Mouse (Mus musculus) layer of hippocampus, postnatal 10 days (tissue): ENCODE data around the gene Mov10. TPM values are rescaled to one million over a fixed set of nuclear protein-coding genes. Genes with fewer than 3 reads are reported as not detected.

ENCODE experiments used
- DNase-seq, 2 experiments: peaks; one replicate each; pipeline ENCODE4 v3.0.0; 2021; ENCODE audit warnings: low spot score in 2 of 2
- total RNA-seq, 2 experiments: library from RNA; stranded (reverse); gene quantifications; 2 replicates each; pipeline ENCODE4 v1.2.3; 2021

Gene Mov10
- total RNA-seq, 2 experiments from 2014 or later: 9.1 to 11.4 TPM

DNA sequence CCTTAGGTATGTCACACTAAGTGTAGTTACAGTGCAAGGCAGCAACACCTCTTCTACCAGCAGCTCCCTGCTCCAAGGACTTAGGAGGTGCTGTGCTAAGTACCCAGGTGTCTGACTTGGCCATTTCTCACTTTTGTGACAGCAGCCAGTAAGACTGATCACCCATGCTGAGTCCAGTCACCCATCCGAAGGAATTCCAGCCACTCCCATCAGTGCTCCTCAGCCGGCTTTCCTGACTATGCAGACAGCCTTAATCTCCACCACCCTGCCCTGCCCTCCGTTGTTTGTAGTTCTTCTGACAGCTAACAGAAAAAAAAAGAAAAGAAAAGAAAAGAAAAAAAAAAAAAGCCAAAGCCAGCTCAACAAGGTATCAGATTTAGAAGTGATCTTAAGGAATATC is 6.6 kb downstream of the Mov10 start:
- no peak for DNase-seq

DNA sequence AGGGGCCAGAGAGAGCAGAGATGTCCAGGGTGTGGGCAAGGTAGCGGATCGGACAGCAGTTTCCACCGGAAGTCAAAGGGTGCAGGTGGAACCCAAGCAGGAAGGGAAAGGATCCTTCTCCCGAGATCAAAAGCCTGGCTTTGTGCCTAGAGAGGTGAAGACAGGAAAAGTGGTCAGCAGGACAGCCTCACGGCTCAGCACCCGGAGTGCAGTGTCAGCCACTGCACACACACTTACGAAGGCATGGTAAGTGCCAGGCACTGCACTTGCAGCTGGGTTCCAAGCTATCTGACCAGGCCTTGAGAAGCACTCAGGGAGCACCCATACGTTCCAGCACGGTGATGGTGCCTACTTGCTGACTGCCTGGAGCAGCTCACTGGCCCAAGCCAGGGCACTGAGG is 12.8 kb downstream of the Mov10 start:
- DNase-seq: no peak

DNA sequence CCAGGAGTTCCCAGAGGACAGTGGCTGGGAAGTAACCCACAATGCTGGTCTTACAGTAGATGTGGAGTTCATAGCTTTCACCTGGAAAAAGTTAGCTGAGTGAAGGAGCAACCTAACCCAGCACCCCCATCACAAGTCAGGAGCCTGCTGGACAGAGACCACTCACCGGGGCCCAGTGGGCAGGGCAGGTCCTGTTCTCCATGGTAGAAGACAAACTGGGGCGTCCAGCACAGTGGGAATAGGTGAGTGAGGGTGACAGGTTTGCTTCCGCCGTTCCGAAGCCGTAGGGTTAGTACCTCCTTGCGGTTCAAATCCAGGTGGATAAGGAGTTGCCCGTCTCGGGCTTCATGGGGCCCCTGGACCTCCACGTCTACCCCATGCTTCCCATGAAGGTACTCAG is 14.1 kb downstream of the Mov10 start:
- no peak for DNase-seq

DNA sequence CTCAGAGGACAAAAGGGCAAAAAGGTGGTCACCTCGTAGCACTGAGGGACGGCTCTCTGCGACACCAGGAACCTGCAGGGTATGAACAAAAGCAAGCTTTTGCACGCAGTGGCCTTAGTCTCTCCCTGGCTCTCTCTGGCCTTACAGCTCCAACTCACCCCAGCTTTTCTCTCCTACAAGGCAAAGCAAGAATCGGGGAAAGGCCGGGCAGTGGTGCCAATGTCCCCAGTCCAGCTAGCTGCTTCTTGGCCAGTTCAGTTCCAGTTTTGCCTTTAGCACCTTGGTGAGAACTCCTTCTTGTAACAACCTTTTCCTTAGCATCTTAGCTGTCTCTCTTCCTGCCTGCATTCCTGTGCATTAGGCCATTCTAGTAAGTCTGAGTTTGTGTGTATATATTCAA is 16.9 kb downstream of the Mov10 start:
- no peak for DNase-seq

DNA sequence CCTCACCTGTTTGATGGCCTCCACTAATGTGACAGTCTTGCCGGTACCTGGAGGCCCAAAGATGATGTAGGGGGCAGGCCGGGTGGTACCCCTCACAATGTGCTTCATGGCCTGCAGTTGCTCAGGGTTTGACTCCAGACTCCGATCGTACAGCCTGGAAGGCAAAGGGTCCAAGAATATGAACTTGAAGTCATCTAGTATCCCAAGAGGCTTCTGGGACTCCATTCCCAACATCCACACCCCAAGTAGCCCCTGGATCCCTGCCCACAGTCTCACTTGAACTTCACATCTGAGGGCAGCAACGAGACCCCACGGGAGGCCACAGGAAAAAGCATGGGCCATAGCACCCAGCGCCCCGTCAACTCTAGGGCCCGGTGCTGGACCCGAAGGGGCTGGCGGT is 17.7 kb downstream of the Mov10 start:
- no peak for DNase-seq

DNA sequence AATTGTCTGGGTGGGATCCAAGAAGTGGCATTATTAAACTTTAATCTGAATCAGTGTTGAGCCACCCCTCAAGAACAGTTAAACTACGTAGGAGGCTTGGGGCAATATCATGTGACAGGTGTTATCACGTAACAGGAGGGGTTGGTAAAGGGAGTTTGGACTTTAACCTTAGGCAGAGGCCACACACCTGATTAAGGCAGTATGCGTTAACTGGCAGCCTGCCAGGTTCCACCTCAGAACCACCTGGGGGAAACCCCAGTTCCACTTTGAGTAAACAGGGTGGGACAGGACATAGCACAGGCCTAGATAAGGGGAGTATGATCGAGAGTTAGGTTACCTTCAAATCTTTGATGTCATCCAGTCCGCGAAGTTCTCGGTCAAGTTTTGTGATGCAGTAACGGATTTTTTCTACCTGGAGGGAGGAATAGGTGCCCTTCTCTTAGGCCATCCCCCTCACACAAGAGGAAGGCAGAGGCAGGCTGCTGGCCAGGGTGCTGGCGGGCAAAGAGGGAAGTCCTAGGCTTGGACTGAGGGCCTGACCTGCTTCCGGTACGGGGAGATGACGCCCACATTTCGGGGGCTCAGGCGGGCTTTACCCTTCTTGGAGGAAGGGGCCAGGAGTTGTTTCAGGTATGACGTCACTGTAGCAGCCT is 21.8 kb downstream of the Mov10 start:
- DNase-seq: no peak

DNA sequence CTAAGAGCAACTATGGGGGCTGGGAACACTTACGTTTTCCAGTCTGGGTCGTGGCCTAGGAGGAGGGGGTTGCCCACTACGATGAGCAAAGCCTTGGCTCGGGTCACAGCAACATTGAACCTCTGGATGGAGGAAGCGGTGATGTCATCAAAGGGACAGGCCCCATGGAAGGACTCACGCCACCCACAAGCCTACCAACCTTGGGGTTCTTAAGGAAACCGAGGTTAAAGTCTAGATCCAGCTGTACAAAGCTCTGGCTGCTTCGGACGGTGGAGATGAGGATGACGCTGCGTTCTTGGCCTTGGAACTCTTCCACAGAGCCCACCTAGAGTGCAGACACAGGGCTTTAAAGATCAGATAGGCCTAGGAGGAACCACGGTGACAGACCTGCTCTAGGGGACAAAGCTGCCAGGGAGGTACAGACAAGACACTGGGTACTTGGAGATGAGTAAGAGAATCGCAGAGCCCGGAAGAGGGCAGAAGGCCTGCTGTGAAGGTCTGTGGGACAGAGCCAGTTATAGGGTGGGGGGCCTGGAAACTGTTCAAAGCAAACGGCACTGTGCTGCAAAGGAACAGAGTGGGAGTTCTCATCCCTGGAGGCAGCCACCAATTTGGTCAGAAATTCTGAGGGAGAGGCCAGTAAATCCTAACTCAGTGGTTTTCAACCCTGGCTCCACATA is 22.6 kb downstream of the Mov10 start:
- no peak for DNase-seq

DNA sequence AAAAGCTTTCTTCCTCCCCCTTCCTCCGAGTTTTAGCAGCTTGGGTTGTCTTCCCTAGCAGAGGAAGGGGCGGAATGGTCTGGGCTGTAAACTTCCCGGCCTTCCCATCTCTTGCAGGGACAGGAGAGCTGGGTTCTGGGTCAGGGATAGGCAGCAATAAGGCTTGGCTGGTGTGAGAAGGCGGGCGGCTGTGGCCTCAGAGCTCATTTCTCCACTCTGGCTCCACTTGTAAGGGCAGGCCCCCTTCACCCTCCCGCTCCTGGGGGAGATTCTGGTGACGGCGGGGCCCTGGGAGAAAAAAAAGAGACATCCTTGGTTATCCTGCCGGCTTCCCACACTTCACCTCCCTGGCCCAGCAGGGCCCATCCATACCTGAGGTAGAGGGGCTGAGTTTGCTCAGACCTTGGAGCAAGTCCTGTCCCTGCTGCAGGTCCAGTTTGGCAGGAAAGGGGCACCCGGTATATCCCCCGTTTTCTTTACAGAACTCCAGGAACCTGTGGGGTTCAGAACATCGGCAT is 23.4 kb downstream of the Mov10 start:
- DNase-seq: no peak

DNA sequence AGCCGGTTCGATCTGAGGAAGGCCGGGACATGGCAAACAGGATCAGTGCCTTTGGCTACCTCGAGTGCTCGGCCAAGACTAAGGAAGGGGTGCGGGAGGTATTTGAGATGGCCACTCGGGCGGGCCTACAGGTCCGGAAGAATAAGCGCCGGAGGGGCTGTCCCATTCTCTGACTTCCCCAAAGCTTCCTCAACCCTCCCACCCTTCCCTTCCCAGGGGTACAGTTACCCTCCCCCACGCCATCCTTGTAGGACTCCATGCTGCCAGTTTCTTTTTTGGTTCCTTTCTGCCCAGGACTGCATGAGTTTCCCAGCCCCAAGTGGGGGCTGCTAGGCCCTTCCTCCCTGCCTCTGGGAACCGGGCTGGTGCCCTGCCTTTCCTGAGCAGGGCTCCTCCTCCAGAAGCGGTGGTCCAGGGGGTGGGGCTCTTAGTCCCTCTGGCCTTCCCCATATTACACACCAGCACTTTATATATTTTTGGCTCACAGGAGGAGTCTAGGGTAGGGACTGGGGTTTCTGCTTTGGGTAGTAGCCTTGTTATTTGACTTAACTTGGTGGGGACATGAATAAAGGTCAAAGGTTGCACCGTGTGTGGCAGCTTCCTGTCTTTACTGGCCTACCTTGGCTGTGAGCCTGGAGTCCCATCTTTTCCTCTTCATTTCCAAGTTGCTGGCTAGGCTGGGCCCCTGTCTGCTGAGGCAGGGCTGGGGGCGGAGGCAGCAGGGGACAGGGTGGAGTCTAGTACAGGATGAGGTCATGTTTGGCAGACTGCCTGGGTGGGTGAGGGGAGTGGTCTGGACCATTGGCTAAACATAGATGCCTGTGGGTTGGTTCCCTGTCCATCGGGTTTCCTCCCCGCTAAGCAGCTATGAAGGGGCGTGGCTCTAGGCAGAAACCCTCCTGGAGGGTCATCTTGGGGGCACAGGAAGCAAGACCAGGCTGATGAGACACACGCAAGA is 24.2 kb downstream of the Mov10 start:
- DNase-seq: peak; percentile 88 to 90

DNA sequence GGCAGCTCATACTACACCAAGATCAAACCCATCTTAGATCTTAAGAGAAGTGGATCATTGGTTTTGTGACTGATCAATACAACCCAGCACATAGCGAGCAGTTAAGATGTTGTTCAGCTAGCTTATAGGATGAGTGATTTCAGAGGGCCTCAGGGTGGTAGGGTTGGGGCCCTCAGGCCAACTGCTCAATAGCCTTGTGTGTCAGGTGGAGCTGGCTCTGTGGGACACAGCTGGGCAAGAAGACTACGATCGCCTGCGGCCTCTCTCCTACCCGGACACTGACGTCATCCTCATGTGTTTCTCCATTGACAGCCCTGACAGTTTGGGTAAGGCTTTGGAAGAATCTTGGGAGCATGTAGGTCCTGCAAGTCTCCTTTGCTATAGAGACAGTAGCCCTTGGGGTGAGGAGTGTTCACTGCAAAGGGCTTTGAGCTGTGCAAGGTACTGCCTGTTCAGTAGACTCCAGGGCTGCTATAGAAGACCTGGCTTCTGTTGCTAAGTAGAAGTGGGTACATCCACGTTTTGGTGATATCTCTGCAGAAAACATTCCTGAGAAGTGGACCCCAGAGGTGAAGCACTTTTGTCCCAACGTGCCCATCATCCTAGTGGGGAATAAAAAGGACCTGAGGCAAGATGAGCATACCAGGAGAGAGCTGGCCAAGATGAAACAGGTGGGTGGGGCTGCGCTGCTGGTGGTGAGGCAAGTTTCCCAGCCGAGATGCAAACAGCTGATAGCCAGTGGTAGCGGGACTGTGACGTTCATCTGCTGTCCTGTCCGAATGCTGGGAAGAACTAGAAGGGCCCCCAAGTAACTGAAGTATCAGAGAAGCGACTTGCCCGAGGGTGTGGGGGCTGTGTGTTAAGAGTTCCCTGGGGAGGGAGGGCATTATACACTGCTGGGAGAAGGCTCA is 25.7 kb downstream of the Mov10 start:
- no peak for DNase-seq

DNA sequence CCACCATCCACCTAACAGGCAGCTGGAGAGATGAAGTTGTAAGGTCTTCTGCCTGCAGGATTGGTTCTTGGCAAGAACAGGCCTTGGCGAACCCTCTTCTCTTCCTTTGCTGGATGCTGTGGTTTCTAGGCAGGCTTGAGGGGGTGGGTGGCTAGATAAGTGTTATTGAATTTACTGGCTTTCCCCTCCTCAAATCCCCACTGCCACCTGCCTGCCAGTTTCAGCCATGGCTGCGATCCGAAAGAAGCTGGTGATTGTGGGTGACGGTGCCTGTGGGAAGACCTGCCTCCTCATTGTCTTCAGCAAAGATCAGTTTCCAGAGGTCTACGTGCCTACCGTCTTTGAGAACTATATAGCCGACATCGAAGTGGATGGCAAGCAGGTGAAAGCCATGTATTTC is 26.7 kb downstream of the Mov10 start:
- DNase-seq: peak in 1 of 2 experiments; percentile 30

DNA sequence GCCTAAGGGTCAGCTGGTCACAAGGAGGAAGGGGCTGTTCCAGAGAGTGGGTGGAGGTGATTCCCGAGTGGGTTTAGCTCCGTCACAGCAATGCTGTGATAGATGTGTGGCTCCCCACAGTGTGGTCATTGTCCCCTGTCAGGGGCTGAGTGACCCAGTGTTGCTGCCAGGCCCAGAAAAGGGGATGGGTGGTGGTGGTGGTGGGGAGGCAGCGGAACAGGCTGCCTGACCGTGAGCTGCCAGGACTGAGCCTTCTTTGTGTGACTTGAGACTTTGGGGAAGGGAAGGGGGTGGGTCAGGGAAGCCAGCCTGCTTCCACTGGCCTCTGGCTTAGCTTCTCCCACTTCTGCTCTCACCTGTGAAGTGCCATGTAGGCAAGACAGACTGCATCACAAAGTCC is 27.3 kb downstream of the Mov10 start:
- peak in 1 of 2 experiments; percentile 40 for DNase-seq

DNA sequence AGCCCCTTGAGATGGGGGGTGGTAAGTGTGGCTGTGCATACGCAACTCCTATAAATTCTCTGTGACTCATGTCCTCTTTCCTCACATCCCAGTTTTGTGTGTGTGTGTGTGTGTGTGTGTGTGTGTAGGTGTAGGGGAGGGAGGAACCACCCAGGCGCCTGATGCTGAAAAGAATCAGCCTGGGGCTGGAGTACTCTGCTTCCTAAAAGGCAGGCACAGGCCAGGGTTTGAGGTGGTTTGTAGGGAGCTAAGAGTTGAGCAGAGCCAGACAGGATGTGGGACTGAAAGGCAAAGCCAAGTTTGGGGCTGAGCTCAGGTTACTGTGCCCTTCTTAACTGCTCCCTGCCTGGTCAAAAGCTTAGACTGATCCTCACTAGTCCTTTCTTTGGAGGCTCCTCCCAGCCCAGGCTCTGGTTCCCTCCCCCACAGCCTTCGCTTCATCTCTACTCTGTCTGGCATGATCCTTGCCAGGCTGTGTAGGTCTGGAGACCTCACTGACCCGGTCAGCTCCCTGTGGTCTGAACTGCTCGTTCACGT is 27.9 kb downstream of the Mov10 start:
- peak in 1 of 2 experiments; percentile 39 for DNase-seq

DNA sequence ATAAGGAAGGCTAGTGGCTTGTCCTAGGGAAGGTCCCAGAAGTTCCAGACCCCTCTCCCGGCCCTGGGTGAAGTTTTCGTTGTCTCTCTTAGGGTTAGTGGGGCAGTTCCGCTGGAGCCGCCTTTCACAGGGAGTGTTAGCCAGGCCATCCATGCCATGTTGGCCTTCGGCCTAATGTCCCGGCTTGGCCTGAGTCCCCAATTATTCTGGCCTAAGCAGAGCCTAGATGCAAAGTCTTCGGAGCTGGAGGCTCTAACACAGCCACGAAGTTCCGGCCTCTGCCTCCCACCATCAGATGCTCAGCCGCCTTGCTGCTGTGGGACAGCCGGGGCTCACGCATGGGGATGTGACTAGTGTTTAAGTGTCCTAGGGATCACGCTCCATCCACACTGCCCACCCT is 28.5 kb downstream of the Mov10 start:
- DNase-seq: peak; percentile 23 to 45

DNA sequence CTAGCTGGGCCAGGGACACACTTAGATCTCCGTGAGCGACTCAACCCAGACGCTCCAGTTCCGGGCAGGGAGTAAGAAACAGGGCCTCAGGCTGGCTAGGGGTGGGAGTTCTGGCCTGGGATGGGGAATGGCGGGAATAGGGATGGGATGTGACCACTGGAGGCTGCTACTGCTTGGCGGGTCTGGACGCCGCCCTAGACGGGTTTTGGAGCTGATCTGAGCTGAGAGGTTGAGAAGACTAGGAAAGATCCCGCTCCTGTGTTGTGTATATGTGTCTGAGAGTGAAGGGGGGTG is 29.1 kb downstream of the Mov10 start:
- DNase-seq: peak in 1 of 2 experiments; percentile 19

DNA sequence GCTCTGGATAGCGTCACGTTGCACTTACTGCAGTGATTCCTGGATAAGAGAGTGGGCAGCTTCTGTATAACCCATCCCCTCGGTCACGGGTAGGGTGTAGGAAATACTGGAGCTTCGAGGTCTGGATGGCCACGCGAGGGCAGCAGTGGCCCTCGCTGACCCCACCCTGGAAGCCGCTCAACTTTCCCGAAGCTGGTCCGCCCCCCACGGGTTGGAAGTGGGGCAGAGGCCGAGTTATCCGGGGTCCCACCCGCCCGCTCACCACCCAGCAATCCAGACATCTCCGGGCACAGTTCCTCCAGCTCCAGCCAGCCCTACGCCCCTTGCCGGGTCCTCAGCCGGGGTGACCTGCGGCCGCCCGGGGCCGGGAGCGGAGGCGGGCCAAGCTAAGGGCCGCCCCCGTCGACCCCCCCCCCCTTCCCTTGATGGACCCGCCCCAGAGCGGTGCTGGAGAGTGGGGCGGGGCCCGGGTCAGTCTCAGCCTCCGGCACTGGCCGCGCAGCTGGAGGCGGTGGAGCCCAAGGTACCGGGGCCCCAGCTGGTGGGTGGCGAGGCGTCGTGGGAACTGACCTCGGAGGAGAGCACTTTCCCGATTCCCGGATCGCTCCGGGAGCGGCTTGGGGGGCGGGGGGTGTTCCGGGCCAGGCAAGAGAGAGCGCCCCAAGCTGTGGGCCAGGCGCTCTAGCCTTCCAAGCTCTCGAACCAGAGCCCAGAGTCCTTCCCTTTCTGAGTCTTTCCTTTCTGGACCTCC is 29.6 kb downstream of the Mov10 start:
- DNase-seq: peak; percentile 74 to 82

DNA sequence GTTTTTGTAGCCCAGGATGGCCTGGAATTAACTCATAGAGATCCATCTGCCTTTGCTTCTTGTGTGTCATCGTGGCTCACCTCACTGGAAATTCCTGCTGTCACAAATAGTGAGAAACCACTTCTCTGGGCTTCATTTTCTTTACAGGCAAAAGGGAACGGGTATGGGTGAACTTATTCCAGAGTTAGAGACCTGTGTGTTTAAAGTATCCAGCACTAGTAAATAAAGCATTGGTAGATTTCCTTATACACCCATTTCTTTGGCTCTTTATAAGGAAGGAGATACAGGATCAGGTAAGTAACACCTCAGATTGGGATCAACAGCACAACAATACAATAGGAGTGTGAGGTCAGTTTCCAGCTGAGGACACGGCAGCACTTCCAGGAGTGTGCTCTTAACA is 30.3 kb downstream of the Mov10 start, which contains the start of gene Rhoc:
Gene Rhoc (plus strand): TSS at position 301 of the 400 bp plus-strand sequence.
- DNase-seq: no peak

DNA sequence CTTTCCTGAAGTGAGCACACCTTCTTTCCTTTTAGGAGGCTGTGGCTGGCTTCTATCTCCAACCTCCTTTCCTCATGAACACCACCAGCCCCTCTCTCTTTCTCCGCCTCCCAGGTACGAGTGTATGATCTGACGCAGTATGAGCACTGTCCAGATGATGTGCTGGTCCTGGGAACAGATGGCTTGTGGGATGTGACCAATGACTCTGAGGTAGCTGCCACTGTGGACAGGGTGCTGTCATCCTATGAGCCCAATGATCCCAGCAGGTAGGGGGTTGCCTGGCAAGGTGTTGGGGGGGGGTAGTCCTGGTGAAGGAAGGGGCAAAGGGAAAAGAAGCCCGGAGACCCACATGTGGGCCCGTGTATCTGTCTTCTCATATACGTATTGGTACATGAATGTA is 33.1 kb downstream of the Mov10 start:
- no peak for DNase-seq

DNA sequence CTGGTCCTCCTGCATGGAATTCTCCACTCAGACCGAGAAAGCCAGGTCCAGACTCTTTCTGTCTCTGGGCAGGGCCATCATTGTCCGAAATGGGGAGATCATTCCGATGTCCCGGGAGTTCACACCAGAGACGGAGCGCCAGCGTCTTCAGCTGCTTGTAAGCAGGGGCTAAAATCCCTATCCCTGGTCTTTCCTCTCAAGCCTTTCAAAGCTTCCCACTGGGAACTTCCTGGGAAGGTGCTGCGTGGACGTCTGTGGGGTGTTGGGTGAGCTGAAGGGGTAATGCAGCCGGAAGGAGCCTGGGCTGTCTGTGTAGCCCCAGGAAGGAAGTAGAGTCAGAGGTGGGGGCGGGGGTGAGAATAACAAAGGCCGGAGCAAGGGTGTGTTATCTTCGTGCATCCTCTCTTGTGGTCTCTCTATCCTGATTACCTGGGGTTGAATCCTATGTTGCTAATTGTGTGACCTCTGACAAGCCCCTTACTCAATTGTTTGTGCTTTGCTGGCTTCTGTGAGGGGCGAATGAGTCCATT is 34.3 kb downstream of the Mov10 start:
- DNase-seq: no peak
